Mouse (Mus musculus): Measurements from ENCODE around the gene Rnf113a2.

DNA sequence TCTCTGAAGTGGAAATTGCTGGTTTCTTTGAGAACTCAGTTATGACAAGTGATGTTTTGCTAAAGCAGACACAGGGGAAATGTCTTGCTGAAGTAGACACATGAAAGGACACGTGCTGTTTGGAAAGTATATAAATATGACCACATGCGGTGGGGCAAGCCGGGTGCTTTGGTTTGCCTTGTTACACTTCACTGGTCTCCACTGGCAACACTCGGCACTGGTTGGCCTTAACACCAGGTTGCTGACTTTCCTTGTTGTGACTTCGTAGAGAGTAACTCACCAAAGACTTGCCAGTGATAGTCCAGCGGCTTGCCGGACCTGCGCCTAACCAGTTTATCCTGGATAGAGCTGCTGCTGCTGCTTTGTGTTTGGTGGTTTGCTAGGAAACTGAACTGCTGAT lies 28.9 kb upstream of the Rnf113a2 start:
- TF ChIP-seq CTCF (IDR thresholded peaks at IDR 0.05) (no peak), EP300 (IDR thresholded peaks at IDR 0.05; ENCODE audit: insufficient read depth, low read depth, low read length) (no peak)

Measured in heart, adult 2 months (tissue).